Mouse (Mus musculus) heart, embryonic 11.5 days (tissue): Measurements from ENCODE around the gene Rimbp2. TPM values are rescaled to one million over a fixed set of nuclear protein-coding genes. Genes with fewer than 3 reads are reported as not detected.

Experiments used
- ATAC-seq: fragments of 200-750 bp; cut with Nextera tagmentation; replicated peaks from 2 replicates; pipeline ENCODE4 v1.8.0; 2017; ENCODE audit warnings: moderate library complexity; ENCODE audit not compliant: insufficient number of reproducible peaks, low FRiP score, low TSS enrichment
- H3K27ac ChIP-seq: fragments of 300-500 bp; sonication (generic); 2 replicates; pipeline ENCODE4 v1.5.1; 2014; ENCODE audit warnings: mild to moderate bottlenecking, low read depth, low read length
- H3K27me3 ChIP-seq: fragments of 300-500 bp; sonication (generic); 2 replicates; pipeline ENCODE4 v1.6.1; 2014; ENCODE audit warnings: mild to moderate bottlenecking, low read length, mixed read lengths; ENCODE audit not compliant: control insufficient read depth, insufficient read depth
- H3K36me3 ChIP-seq: fragments of 300-500 bp; sonication (generic); 2 replicates; pipeline ENCODE4 v1.6.1; 2014; ENCODE audit warnings: mild to moderate bottlenecking, low read length, moderate library complexity, mixed read lengths; ENCODE audit not compliant: control insufficient read depth, insufficient read depth
- H3K4me1 ChIP-seq: fragments of 300-500 bp; sonication (generic); 2 replicates; pipeline ENCODE4 v1.6.1; 2014; ENCODE audit warnings: low read length; ENCODE audit not compliant: control insufficient read depth, insufficient read depth
- H3K4me2 ChIP-seq: fragments of 300-500 bp; sonication (generic); 2 replicates; pipeline ENCODE4 v1.6.1; 2014; ENCODE audit warnings: mild to moderate bottlenecking, moderate library complexity
- H3K4me3 ChIP-seq: fragments of 300-500 bp; sonication (generic); 2 replicates; pipeline ENCODE4 v1.5.1; 2014; ENCODE audit warnings: low read depth, low read length
- H3K9ac ChIP-seq: fragments of 300-500 bp; sonication (generic); 2 replicates; pipeline ENCODE4 v1.6.1; 2014; ENCODE audit warnings: mild to moderate bottlenecking, low read depth, low read length, moderate library complexity
- H3K9me3 ChIP-seq: fragments of 300-500 bp; sonication (generic); replicated peaks from 2 replicates; pipeline ENCODE4 v1.6.1; 2016; ENCODE audit warnings: low read length; ENCODE audit not compliant: control insufficient read depth
- WGBS: fragments of 180-500 bp; shearing (Covaris S2); extraction: QIAGEN DNeasy Blood & Tissue Kit; methylation state at CpG from one replicate; pipeline ENCODE4 v1.1.7; 2014; ENCODE audit not compliant: insufficient replicate concordance; 5-methylcytosine and 5-hydroxymethylcytosine counted together
- polyA plus RNA-seq: library from polyadenylated mRNA; unstranded; fragments of >200 nt; fragmentation: Nextera tagmentation; extraction: Ambion mirVana; gene quantifications from 2 replicates; pipeline ENCODE4 v1.2.1, GENCODE M21; 2014

Rimbp2 gene
- polyA plus RNA-seq, 1 experiment from 2014 or later = 0.03 TPM

GRCm38 (mm10) chr5:128813121-128813520 is 140.2 kb downstream of the Rimbp2 start:
- H3K4me3 ChIP-seq = no peak overlapping the region
- H3K9me3 ChIP-seq = no peaks in the 10 kb centered on the region
- 0 out of 2 replicates have a peak, but pooled peaks cover 3% of the 10 kb centered on the region for H3K4me1 ChIP-seq
- no peak for ATAC-seq
- H3K27me3 ChIP-seq = no peaks in the 10 kb centered on the region
- H3K36me3 ChIP-seq = no peaks in the 10 kb centered on the region
- no peak overlapping the region for H3K4me2 ChIP-seq
- H3K27ac ChIP-seq = no peak overlapping the region
- no peak overlapping the region for H3K9ac ChIP-seq
- WGBS = 35% methylated on average over 11 of the region's 11 CpGs

- no peaks in the 10 kb centered on the region for H3K36me3 ChIP-seq
- no peak overlapping the region for H3K4me2 ChIP-seq
- no peak overlapping the region for H3K4me3 ChIP-seq
- WGBS = 81% methylated on average over 6 of the region's 6 CpGs
- no peak; the same call in 1 of the 2 replicates for ATAC-seq
- H3K9ac ChIP-seq = no peak overlapping the region
- H3K9me3 ChIP-seq = no peaks in the 10 kb centered on the region
- H3K27ac ChIP-seq = no peak overlapping the region
- no peaks in the 10 kb centered on the region for H3K27me3 ChIP-seq
- 0 out of 2 replicates have a peak, but pooled peaks cover 3% of the 10 kb centered on the region for H3K4me1 ChIP-seq
Measured at GRCm38 (mm10) chr5:128811431-128811830, 141.9 kb downstream of the Rimbp2 start.

GRCm38 (mm10) chr5:128810006-128810405 is 143.3 kb downstream of the Rimbp2 start:
- 44% methylated on average over 12 of the region's 12 CpGs for WGBS
- Histone ChIP-seq H3K9ac (0 out of 2 replicates have a peak overlapping the region, but pooled peaks have one; percentile 16), H3K27ac (no peak overlapping the region), H3K27me3 (no peaks in the 10 kb centered on the region), H3K36me3 (no peaks in the 10 kb centered on the region), H3K4me1 (0 out of 2 replicates have a peak, but pooled peaks cover 3% of the 10 kb centered on the region), H3K4me3 (no peak overlapping the region), H3K4me2 (no peak overlapping the region), H3K9me3 (no peaks in the 10 kb centered on the region)
- no peak for ATAC-seq

GRCm38 (mm10) chr5:128809406-128809805 is 143.9 kb downstream of the Rimbp2 start:
- H3K27me3 ChIP-seq = no peaks in the 10 kb centered on the region
- WGBS = 49% methylated on average over 5 of the region's 5 CpGs
- no peaks in the 10 kb centered on the region for H3K36me3 ChIP-seq
- H3K9me3 ChIP-seq = no peaks in the 10 kb centered on the region
- 0 out of 2 replicates have a peak, but pooled peaks cover 3% of the 10 kb centered on the region for H3K4me1 ChIP-seq
- no peak overlapping the region for H3K27ac ChIP-seq
- H3K9ac ChIP-seq = no peak overlapping the region
- no peak for ATAC-seq
- H3K4me3 ChIP-seq = no peak overlapping the region
- H3K4me2 ChIP-seq = no peak overlapping the region

- H3K9ac ChIP-seq = no peak overlapping the region
- H3K27me3 ChIP-seq = no peaks in the 10 kb centered on the region
- H3K4me1 ChIP-seq = 0 out of 2 replicates have a peak, but pooled peaks cover 3% of the 10 kb centered on the region
- H3K27ac ChIP-seq = no peak overlapping the region
- no peaks in the 10 kb centered on the region for H3K9me3 ChIP-seq
- WGBS = 61% methylated on average over 9 of the region's 9 CpGs
- no peak for ATAC-seq
- no peak overlapping the region for H3K4me2 ChIP-seq
- H3K4me3 ChIP-seq = no peak overlapping the region
- H3K36me3 ChIP-seq = no peaks in the 10 kb centered on the region
Measured at GRCm38 (mm10) chr5:128808547-128809182, 144.6 kb downstream of the Rimbp2 start.

GRCm38 (mm10) chr5:128807408-128807807 is 145.9 kb downstream of the Rimbp2 start:
- 81% methylated on average over 9 of the region's 9 CpGs for WGBS

GRCm38 (mm10) chr5:128806296-128806998 is 146.8 kb downstream of the Rimbp2 start:
- Histone ChIP-seq H3K27me3 (no peaks in the 10 kb centered on the region), H3K9me3 (no peaks in the 10 kb centered on the region), H3K4me2 (no peak overlapping the region), H3K27ac (no peak overlapping the region), H3K4me1 (0 out of 2 replicates have a peak, but pooled peaks cover 3% of the 10 kb centered on the region), H3K36me3 (no peaks in the 10 kb centered on the region), H3K4me3 (no peak overlapping the region), H3K9ac (no peak overlapping the region)
- ATAC-seq = no peak
- WGBS = 83% methylated on average over 13 of the region's 13 CpGs

More at GRCm38 (mm10) chr5:128807408-128807807, 145.9 kb downstream of the Rimbp2 start:
- H3K36me3 ChIP-seq = no peaks in the 10 kb centered on the region
- H3K9me3 ChIP-seq = no peaks in the 10 kb centered on the region
- no peak overlapping the region for H3K4me2 ChIP-seq
- H3K4me1 ChIP-seq = 0 out of 2 replicates have a peak, but pooled peaks cover 3% of the 10 kb centered on the region
- H3K27ac ChIP-seq = no peak overlapping the region
- no peaks in the 10 kb centered on the region for H3K27me3 ChIP-seq
- no peak overlapping the region for H3K4me3 ChIP-seq
- no peak for ATAC-seq
- no peak overlapping the region for H3K9ac ChIP-seq

GRCm38 (mm10) chr5:128805092-128805491 is 148.2 kb downstream of the Rimbp2 start:
- no peaks in the 10 kb centered on the region for H3K36me3 ChIP-seq
- no peaks in the 10 kb centered on the region for H3K9me3 ChIP-seq
- ATAC-seq = no peak
- no peak overlapping the region for H3K27ac ChIP-seq
- WGBS = 89% methylated on average over 2 of the region's 2 CpGs
- H3K4me2 ChIP-seq = no peak overlapping the region
- H3K27me3 ChIP-seq = no peaks in the 10 kb centered on the region
- H3K4me3 ChIP-seq = no peak overlapping the region
- 0 out of 2 replicates have a peak, but pooled peaks cover 3% of the 10 kb centered on the region for H3K4me1 ChIP-seq
- no peak overlapping the region for H3K9ac ChIP-seq
